Mouse (Mus musculus): ENCODE measurements around the gene Oxa1l. TPM values are rescaled to one million over a fixed set of nuclear protein-coding genes. Genes with fewer than 3 reads are reported as not detected.

The Oxa1l gene
- total and polyA plus RNA-seq, 3 experiments = 43.3 to 143 TPM; not detected in 1

DNA sequence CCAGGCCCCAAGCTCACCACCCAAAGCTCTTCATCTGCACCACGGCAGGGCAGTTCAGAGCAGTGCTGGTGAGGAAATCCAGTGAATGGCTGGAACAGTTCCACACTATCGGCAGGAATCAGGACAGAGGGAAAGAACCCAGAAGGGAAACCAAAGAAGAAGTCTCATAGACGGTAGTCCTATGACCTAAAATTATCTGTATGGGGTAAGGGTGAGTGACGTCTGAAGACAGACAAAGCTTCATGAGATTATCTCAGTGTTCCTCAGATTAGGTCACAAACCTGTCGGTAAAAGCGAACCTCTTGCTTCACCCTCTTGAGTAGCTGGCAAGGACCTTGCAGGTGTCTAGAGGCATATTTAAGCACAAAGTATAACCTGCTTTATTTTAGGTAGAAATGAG is 16.5 kb downstream of the Oxa1l start:
- Histone ChIP-seq H3K9ac (ENCODE audit: control insufficient read depth, low read depth, low read length, poor library complexity, severe bottlenecking) (no peak overlapping the region), H3K27me3 (ENCODE audit: control insufficient read depth in 1 of 2, insufficient read depth in 2 of 2, low read length in 2 of 2) (no peaks in the 10 kb centered on the region), H3K27ac (ENCODE audit: control insufficient read depth, low read depth, low read length) (no peak overlapping the region), H3K4me1 (ENCODE audit: control insufficient read depth in 1 of 2, insufficient read depth in 2 of 2, low read length in 2 of 2) (no peaks in the 10 kb centered on the region), H3K9me3 (replicated peaks; ENCODE audit: insufficient read depth, low read length) (no peaks in the 10 kb centered on the region), H3K79me2 (ENCODE audit: control insufficient read depth, insufficient read depth, low read length, poor library complexity) (no peaks in the 10 kb centered on the region), H3K4me3 (ENCODE audit: control insufficient read depth in 1 of 2, insufficient read depth in 1 of 2, low read depth in 2 of 2, low read length in 2 of 2) (no peak overlapping the region), H3K36me3 (ENCODE audit: control insufficient read depth in 1 of 2, insufficient read depth in 2 of 2, low read length in 2 of 2) (peaks cover 0 to 5% of the 10 kb centered on the region in 2 experiments; a peak in 2 of 4 replicates)
- DNase-seq (ENCODE audit: low read depth, low spot score) = no peak
- TF ChIP-seq ELF1 (IDR thresholded peaks at IDR 0.05; ENCODE audit: low read depth, low read length) = no peak
- TF ChIP-seq MYB (IDR thresholded peaks at IDR 0.05; ENCODE audit: low read depth, low read length) = no peak
- TF ChIP-seq MXI1 (IDR thresholded peaks at IDR 0.05; ENCODE audit: low read depth, low read length) = no peak
- TF ChIP-seq GABPA (IDR thresholded peaks at IDR 0.05; ENCODE audit: low read depth, low read length) = no peak
- TF ChIP-seq TCF12 (IDR thresholded peaks at IDR 0.05; ENCODE audit: low read depth, low read length) = no peak
- no peak for TF ChIP-seq USF2 (IDR thresholded peaks at IDR 0.05; ENCODE audit: borderline replicate concordance in 1 of 2, insufficient read depth in 1 of 2, low read depth in 1 of 2, low read length in 2 of 2)
- no peak for TF ChIP-seq NRF1 (IDR thresholded peaks at IDR 0.05; ENCODE audit: insufficient read depth, low read depth, low read length, poor library complexity, severe bottlenecking)
- no peak for TF ChIP-seq ETS1 (IDR thresholded peaks at IDR 0.05; ENCODE audit: low read depth, low read length)
- TF ChIP-seq MAZ (IDR thresholded peaks at IDR 0.05; ENCODE audit: low read depth, low read length) = no peak
- TF ChIP-seq NELFE (IDR thresholded peaks at IDR 0.05; ENCODE audit: low read depth, low read length) = no peak
- TF ChIP-seq RAD21 (IDR thresholded peaks at IDR 0.05; ENCODE audit: low read depth, low read length) = no peak
- no peak for TF ChIP-seq CHD2 (IDR thresholded peaks at IDR 0.05; ENCODE audit: low read length)
- TF ChIP-seq TAL1 (IDR thresholded peaks at IDR 0.05; ENCODE audit: low read length) = no peak
- TF ChIP-seq UBTF (IDR thresholded peaks at IDR 0.05; ENCODE audit: borderline replicate concordance, insufficient read depth, low read depth, low read length) = no peak
- no peak for TF ChIP-seq ZKSCAN1 (IDR thresholded peaks at IDR 0.05; ENCODE audit: low read depth, low read length)
- no peak for TF ChIP-seq BHLHE40 (IDR thresholded peaks at IDR 0.05; ENCODE audit: borderline replicate concordance, low read depth, low read length)
- TF ChIP-seq E2F4 (IDR thresholded peaks at IDR 0.05; ENCODE audit: borderline replicate concordance, low read depth, low read length) = no peak
- TF ChIP-seq ZNF384 (IDR thresholded peaks at IDR 0.05; ENCODE audit: low read depth, low read length) = no peak
- no peak for TF ChIP-seq ZMIZ1 (IDR thresholded peaks at IDR 0.05; ENCODE audit: low read depth, low read length)
- no peak for TF ChIP-seq CHD1 (IDR thresholded peaks at IDR 0.05; ENCODE audit: low read depth, low read length)

GRCm38 (mm10) chr14:54379571-54379970 is 18.9 kb downstream of the Oxa1l start:
- DNase-seq (ENCODE audit: low read depth, low spot score) = no peak
- TF ChIP-seq TBP (IDR thresholded peaks at IDR 0.05; ENCODE audit: low read depth, low read length) = no peak

More at GRCm38 (mm10) chr14:54379571-54379970, 18.9 kb downstream of the Oxa1l start:
- no peaks in the 10 kb centered on the region for H3K27me3 ChIP-seq (ENCODE audit: control insufficient read depth in 1 of 2, insufficient read depth in 2 of 2, low read length in 2 of 2)
- H3K79me2 ChIP-seq (ENCODE audit: control insufficient read depth, insufficient read depth, low read length, poor library complexity) = no peaks in the 10 kb centered on the region
- peaks cover 0 to 3% of the 10 kb centered on the region in 2 experiments; a peak in 1 of 4 replicates for H3K36me3 ChIP-seq (ENCODE audit: control insufficient read depth in 1 of 2, insufficient read depth in 2 of 2, low read length in 2 of 2)
- no peak overlapping the region for H3K9ac ChIP-seq (ENCODE audit: control insufficient read depth, low read depth, low read length, poor library complexity, severe bottlenecking)
- H3K4me3 ChIP-seq (ENCODE audit: control insufficient read depth in 1 of 2, insufficient read depth in 1 of 2, low read depth in 2 of 2, low read length in 2 of 2) = no peak overlapping the region
- H3K27ac ChIP-seq (ENCODE audit: control insufficient read depth, low read depth, low read length) = no peak overlapping the region
- no peaks in the 10 kb centered on the region for H3K9me3 ChIP-seq (replicated peaks; ENCODE audit: insufficient read depth, low read length)
- no peaks in the 10 kb centered on the region for H3K4me1 ChIP-seq (ENCODE audit: control insufficient read depth in 1 of 2, insufficient read depth in 2 of 2, low read length in 2 of 2)
